Mouse (Mus musculus) gastrocnemius, adult 18-20 months (tissue): ENCODE measurements around the gene Naa50. TPM values are rescaled to one million over a fixed set of nuclear protein-coding genes. Genes with fewer than 3 reads are reported as not detected.

ENCODE experiments used
- DNase-seq: peaks from one replicate; pipeline ENCODE4 v3.0.0; 2021; ENCODE audit warnings: low spot score
- total RNA-seq, 2 experiments: library from RNA; stranded (reverse); gene quantifications; 2 replicates each; pipeline ENCODE4 v1.2.3; 2021

Naa50 gene
- total RNA-seq, 2 experiments from 2014 or later = 183 to 237 TPM

- DNase-seq = peak; percentile 92
These were observed 573 bp upstream of the Naa50 start for GRCm38 (mm10) chr16:44138979-44139535.

GRCm38 (mm10) chr16:44140186-44140787 lies 657 bp downstream of the Naa50 start:
- DNase-seq = peak; percentile 88

GRCm38 (mm10) chr16:44141483-44141882 lies 1.9 kb downstream of the Naa50 start:
- DNase-seq = peak; percentile 60

- DNase-seq = no peak
These were observed 9.6 kb downstream of the Naa50 start for GRCm38 (mm10) chr16:44149002-44149767.

GRCm38 (mm10) chr16:44154497-44155057 lies 14.9 kb downstream of the Naa50 start:
- DNase-seq = no peak

- DNase-seq = no peak
These were observed 19.7 kb downstream of the Naa50 start for GRCm38 (mm10) chr16:44159325-44159724.

- no peak for DNase-seq
These were observed 24.2 kb downstream of the Naa50 start for GRCm38 (mm10) chr16:44163831-44164230.

- DNase-seq = no peak
These were observed 25.6 kb downstream of the Naa50 start for GRCm38 (mm10) chr16:44165182-44165581.

- DNase-seq = no peak
These were observed 29.4 kb downstream of the Naa50 start for GRCm38 (mm10) chr16:44168990-44169389.

GRCm38 (mm10) chr16:44172297-44173154 lies 32.9 kb downstream of the Naa50 start:
- DNase-seq = peak; percentile 99

- DNase-seq = peak; percentile 54
These were observed 33.7 kb downstream of the Naa50 start, which contains the start of gene Usf3 for GRCm38 (mm10) chr16:44173155-44173941. Gene Usf3, plus strand, starts transcription at chr16:44173246.

- no peak for DNase-seq
These were observed 34.4 kb downstream of the Naa50 start for GRCm38 (mm10) chr16:44173966-44174530.

GRCm38 (mm10) chr16:44175001-44175400 lies 35.4 kb downstream of the Naa50 start:
- no peak for DNase-seq

- no peak for DNase-seq
These were observed 36.9 kb downstream of the Naa50 start for GRCm38 (mm10) chr16:44176511-44176910.

GRCm38 (mm10) chr16:44178555-44178954 lies 38.9 kb downstream of the Naa50 start:
- DNase-seq = no peak

- DNase-seq = no peak
These were observed 43.0 kb downstream of the Naa50 start for GRCm38 (mm10) chr16:44182597-44182996.

- no peak for DNase-seq
These were observed 45.1 kb downstream of the Naa50 start for GRCm38 (mm10) chr16:44184769-44185168.

- DNase-seq = no peak
These were observed 47.5 kb downstream of the Naa50 start for GRCm38 (mm10) chr16:44187172-44187571.

- DNase-seq = no peak
These were observed 49.1 kb downstream of the Naa50 start for GRCm38 (mm10) chr16:44188766-44189165.

- no peak for DNase-seq
These were observed 50.4 kb downstream of the Naa50 start for GRCm38 (mm10) chr16:44190032-44190431.
